ENCODE assay signal across 10 mouse cellular contexts in the genomic region with DNA sequence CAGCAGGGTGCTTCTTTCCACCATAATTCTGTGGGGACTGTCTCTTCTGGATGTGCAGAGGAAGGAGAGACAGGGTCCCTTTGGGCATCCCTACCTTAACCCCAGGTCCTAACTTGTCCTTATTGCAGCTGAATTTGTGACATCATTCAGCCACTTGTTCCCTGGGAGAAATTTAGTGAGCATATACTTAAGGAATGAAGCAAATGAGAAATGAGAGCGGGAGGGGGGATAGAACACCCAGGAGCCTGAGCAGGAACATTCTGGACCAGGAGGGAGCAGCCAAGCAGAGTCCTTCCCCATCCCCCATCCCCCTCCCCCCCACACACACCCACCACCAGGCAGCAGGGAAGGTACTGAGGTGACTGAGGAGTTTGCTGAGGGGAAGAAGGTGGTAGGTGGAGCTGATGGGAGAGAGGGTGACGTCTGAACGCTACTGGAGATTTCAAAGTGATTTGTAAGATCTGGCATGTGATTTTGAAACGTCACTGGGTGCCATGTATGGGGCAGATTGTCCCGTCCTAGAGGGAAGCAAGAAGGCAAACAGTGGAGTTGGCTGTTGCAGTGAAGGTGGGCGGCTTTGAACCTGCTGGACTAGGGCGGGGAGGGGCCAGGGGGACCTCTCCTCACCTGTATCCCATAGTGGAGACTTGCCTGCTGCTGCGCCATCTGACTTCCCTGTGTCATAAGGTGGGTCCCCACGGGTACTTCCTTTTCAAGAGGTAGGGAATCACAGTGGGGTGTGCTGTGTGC. TPM values are rescaled to one million over a fixed set of nuclear protein-coding genes. Genes with fewer than 3 reads are reported as not detected.
DNase-seq lines count a peak whose midpoint lies in the region; ATAC-seq and TF ChIP-seq lines count a peak whose summit lies in the region.
"Had no signal": no experiment of that assay in that cellular context is flagged by ENCODE, and none has a peak within 500 bp of the region (broad histone marks: within the 10 kb centered on the region; RNA-seq: fewer than 3 reads in every experiment).

No protein-coding gene starts in this region.

- intact Hi-C loops in heart, adult 2 months (cut with DNase I): loop anchor here (2.0 kb wide), 2 partner anchors 31 to 51 kb away; no protein-coding TSS in a partner anchor

- H3K4me2 ChIP-seq in liver, postnatal 0 days (ENCODE audit: low read depth, low read length): peak overlapping the region; percentile 70

- TF ChIP-seq POLR2A in heart, adult 2 months (IDR thresholded peaks at IDR 0.05; ENCODE audit: insufficient read depth, low read depth, low read length): no peak
- TF ChIP-seq POLR2A in lung, adult 2 months (IDR thresholded peaks at IDR 0.05; ENCODE audit: borderline replicate concordance, extremely low read depth, low read depth, low read length): no peak
- no peak; the same call in 1 of the 2 replicates for TF ChIP-seq POLR2A in embryonic fibroblast, embryonic 13.5 days (IDR thresholded peaks at IDR 0.05; ENCODE audit: low read depth, low read length)

- TF ChIP-seq CTCF in heart, adult 2 months (IDR thresholded peaks at IDR 0.05): no peak
- TF ChIP-seq CTCF in lung, adult 2 months (IDR thresholded peaks at IDR 0.05; ENCODE audit: insufficient read depth, low read length): no peak
- TF ChIP-seq CTCF in embryonic fibroblast, embryonic 13.5 days (IDR thresholded peaks at IDR 0.05; ENCODE audit: borderline replicate concordance, insufficient read depth, low read length): no peak
- TF ChIP-seq CTCF in liver, postnatal 0 days (IDR thresholded peaks at IDR 0.05; ENCODE audit: low read depth): no peak

- no peak for TF ChIP-seq EP300 in heart, adult 2 months (IDR thresholded peaks at IDR 0.05; ENCODE audit: insufficient read depth, low read depth, low read length)
- no peak for TF ChIP-seq EP300 in liver, postnatal 0 days (IDR thresholded peaks at IDR 0.05; ENCODE audit: low read depth)

- H3K27ac ChIP-seq in heart, adult 2 months: peak overlapping the region; percentile 81
- H3K27ac ChIP-seq in embryonic fibroblast, embryonic 13.5 days (ENCODE audit: insufficient read depth, low read length): peak overlapping the region; percentile 64
- no peak overlapping the region for H3K27ac ChIP-seq in liver, postnatal 0 days (ENCODE audit: low read depth)

- no peaks in the 10 kb centered on the region for H3K9me3 ChIP-seq in liver, postnatal 0 days (ENCODE audit: low read length)

- peak overlapping the region; percentile 90 for H3K4me3 ChIP-seq in heart, adult 2 months
- H3K4me3 ChIP-seq in lung, adult 2 months (replicated peaks; ENCODE audit: extremely low read depth, low read depth, low read length): peak overlapping the region; percentile 60
- peak overlapping the region; percentile 56 for H3K4me3 ChIP-seq in embryonic fibroblast, embryonic 13.5 days (ENCODE audit: insufficient read depth, low read length)
- H3K4me3 ChIP-seq in liver, postnatal 0 days (ENCODE audit: low read depth, low read length): peak overlapping the region; percentile 55

- H3K79me2 ChIP-seq in heart, adult 2 months (replicated peaks; ENCODE audit: control insufficient read depth, insufficient read depth, low read length): no peaks in the 10 kb centered on the region; the same call in 1 of the 2 replicates

- no peak for ATAC-seq in liver, postnatal 0 days

- H3K4me1 ChIP-seq in heart, adult 2 months (ENCODE audit: control insufficient read depth, insufficient read depth, low read length): peaks cover 8% of the 10 kb centered on the region
- peaks cover 10% of the 10 kb centered on the region; the same call in 1 of the 2 replicates for H3K4me1 ChIP-seq in lung, adult 2 months (ENCODE audit: control insufficient read depth, insufficient read depth, low read length)
- peaks cover 16% of the 10 kb centered on the region; the same call in 1 of the 2 replicates for H3K4me1 ChIP-seq in embryonic fibroblast, embryonic 13.5 days (ENCODE audit: control insufficient read depth, insufficient read depth, low read length)
- H3K4me1 ChIP-seq in liver, postnatal 0 days (ENCODE audit: insufficient read depth): peaks cover 26% of the 10 kb centered on the region

- no peaks in the 10 kb centered on the region for H3K36me3 ChIP-seq in heart, adult 2 months (ENCODE audit: control insufficient read depth, insufficient read depth, low read length)
- H3K36me3 ChIP-seq in liver, postnatal 0 days (replicated peaks; ENCODE audit: insufficient read depth, low read length): no peaks in the 10 kb centered on the region

- no peak for DNase-seq in heart, adult 2 months
- DNase-seq in heart, postnatal 4 days: no peak
- no peak for DNase-seq in lung, adult 2 months
- no peak for DNase-seq in lung, adult 18-20 months
- DNase-seq in liver, postnatal 0 days: no peak
- DNase-seq in embryo, embryonic 10 days (ENCODE audit: low spot score): no peak
- DNase-seq in thymus, postnatal 10 days (ENCODE audit: low spot score in 2 of 2): no peak
- DNase-seq: cerebellum, adult 2 months had no signal

- peak overlapping the region; percentile 67 for H3K9ac ChIP-seq in heart, adult 2 months (ENCODE audit: low read depth, low read length)
- H3K9ac ChIP-seq in liver, postnatal 0 days (replicated peaks): 0 out of 2 replicates have a peak overlapping the region, but pooled peaks have one; percentile 10

- WGBS in heart, adult 2 months: 61% methylated on average over 9 of the region's 9 CpGs
- 52% methylated on average over 9 of the region's 9 CpGs for WGBS in lung, adult 2 months
- 48% methylated on average over 9 of the region's 9 CpGs for WGBS in liver, postnatal 0 days (ENCODE audit: insufficient replicate concordance)

- H3K27me3 ChIP-seq in heart, adult 2 months (ENCODE audit: control insufficient read depth, insufficient read depth, low read length): no peaks in the 10 kb centered on the region
- peaks cover 26% of the 10 kb centered on the region for H3K27me3 ChIP-seq in liver, postnatal 0 days (ENCODE audit: insufficient read depth, low read length)

RNA-seq across cellular contexts. Expression of a gene that starts 2.5 kb away (rescaled TPM):
- 10 to 100 TPM; 13.6 to 13.7 TPM for total RNA-seq in heart, adult 2 months (2021)
- polyA plus RNA-seq in heart, adult 2 months (2012; rRNA removed): 14.5 and 21.9 TPM in 2 replicates
- total RNA-seq in heart, postnatal 4 days (2021): 10 to 100 TPM; 17.3 to 18.6 TPM
- polyA plus RNA-seq in lung, adult 2 months (2012; rRNA removed): 38.4 and 49.3 TPM in 2 replicates
- polyA plus RNA-seq in embryonic fibroblast, embryonic 13.5 days (2011; ENCODE audit: insufficient read length, low read depth, missing spikeins): 95.5 and 220 TPM in 2 replicates
- 6.1 and 6.2 TPM in 2 replicates for polyA plus RNA-seq in liver, postnatal 0 days (2015; fragmentation: Nextera tagmentation; extraction: Ambion mirVana)

RNA-seq across cellular contexts. Expression of a gene that starts 51.4 kb away (rescaled TPM):
- total RNA-seq in heart, adult 2 months (2021): under 1 TPM in 1 of 2 experiments, not detected in 1; 0.21 TPM
- 0.20 TPM in 1 of 2 replicates, not detected in the other for polyA plus RNA-seq in heart, adult 2 months (2012; rRNA removed)
- not detected for total RNA-seq in heart, postnatal 4 days (2021)
- polyA plus RNA-seq in lung, adult 2 months (2012; rRNA removed): 0.04 TPM in 1 of 2 replicates, not detected in the other
- polyA plus RNA-seq in embryonic fibroblast, embryonic 13.5 days (2011; ENCODE audit: insufficient read length, low read depth, missing spikeins): not detected in 2 replicates
- polyA plus RNA-seq in liver, postnatal 0 days (2015; fragmentation: Nextera tagmentation; extraction: Ambion mirVana): not detected in 2 replicates
- polyA plus RNA-seq: C2C12 had no signal
